Mouse (Mus musculus): ENCODE measurements around the gene Acsm2. TPM values are rescaled to one million over a fixed set of nuclear protein-coding genes. Genes with fewer than 3 reads are reported as not detected.
A peak's percentile ranks its signal among the peaks of the same experiment; 100 is the strongest.

Gene Acsm2
- total RNA-seq, 1 experiment, result not detected

DNA sequence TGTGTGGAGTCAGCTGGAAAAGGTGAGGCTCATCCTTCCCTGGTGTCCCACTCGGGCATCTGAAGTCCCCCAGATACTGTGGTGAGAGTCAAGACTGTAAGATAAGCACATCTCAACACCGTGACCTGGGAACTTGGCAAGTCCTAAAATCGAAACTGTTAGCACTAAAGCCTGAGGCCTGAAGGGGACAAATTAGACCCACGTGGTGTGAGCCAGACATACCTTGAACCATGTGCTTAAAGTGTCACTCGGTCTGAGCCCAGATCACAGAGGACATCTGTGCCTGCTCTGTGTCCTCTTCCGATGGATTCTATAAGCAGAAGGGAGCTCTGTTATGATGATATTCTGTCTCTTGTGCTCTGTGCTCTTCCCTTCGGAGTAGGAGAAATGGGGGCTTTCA lies 25.5 kb upstream of the Acsm2 start:
- no peaks in the 10 kb centered on the region for H3K9me3 ChIP-seq (ENCODE audit: control insufficient read depth, insufficient read depth, low read depth, low read length)
- no peak overlapping the region for H3K4me3 ChIP-seq (ENCODE audit: insufficient read depth in 1 of 2, low read depth in 1 of 2, low read length in 2 of 2, poor library complexity in 1 of 2, severe bottlenecking in 1 of 2)
- H3K9ac ChIP-seq (ENCODE audit: insufficient read depth, low read depth, low read length, poor library complexity, severe bottlenecking), result no peak overlapping the region
- in situ Hi-C loops (cut with MboI; ENCODE audit: low sequenced_read_pairs in 2 of 2, unreplicated experiment in 2 of 2), result no loop called here
- no peaks in the 10 kb centered on the region for H3K4me1 ChIP-seq (ENCODE audit: control insufficient read depth in 2 of 2, insufficient read depth in 2 of 2, low read length in 2 of 2, poor library complexity in 1 of 2)
- no peak for DNase-seq (ENCODE audit: low read depth, low spot score)
- H3K36me3 ChIP-seq (ENCODE audit: control insufficient read depth, insufficient read depth, low read length, poor library complexity, severe bottlenecking), result no peaks in the 10 kb centered on the region
- H3K27ac ChIP-seq (ENCODE audit: insufficient read depth, low read depth, low read length, poor library complexity, severe bottlenecking), result no peak overlapping the region
- no peak for TF ChIP-seq ZNF384 (IDR thresholded peaks at IDR 0.05; ENCODE audit: low read depth, low read length)
- no peak for TF ChIP-seq CHD2 (IDR thresholded peaks at IDR 0.05; ENCODE audit: low read depth, low read length)
- TF ChIP-seq MAFK (IDR thresholded peaks at IDR 0.05; ENCODE audit: insufficient read depth, low read depth, low read length), result no peak
- TF ChIP-seq ZC3H11A (IDR thresholded peaks at IDR 0.05; ENCODE audit: borderline replicate concordance, low read depth, low read length), result no peak
- no peak for TF ChIP-seq HCFC1 (IDR thresholded peaks at IDR 0.05; ENCODE audit: borderline replicate concordance, insufficient read depth, low read length)

DNA sequence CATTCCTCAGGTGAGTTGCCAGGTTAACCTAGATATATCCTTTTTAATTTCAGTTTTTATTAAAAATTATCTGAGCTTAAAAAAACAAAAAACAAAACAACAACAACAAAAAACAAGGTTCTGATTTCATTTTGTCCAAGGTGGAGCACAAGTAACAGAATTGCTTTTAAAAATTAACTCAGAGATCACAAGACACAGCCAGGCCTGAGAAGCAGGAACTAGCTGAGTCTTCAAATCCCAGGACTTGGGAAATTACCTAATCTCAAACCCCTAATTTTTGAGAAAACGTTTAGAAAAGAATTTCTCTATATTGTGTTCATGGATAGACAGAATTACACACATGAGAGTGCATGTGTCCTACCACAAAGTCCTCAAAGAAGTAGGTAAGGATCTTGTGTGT lies 21.2 kb upstream of the Acsm2 start:
- Histone ChIP-seq H3K9me3 (ENCODE audit: control insufficient read depth, insufficient read depth, low read depth, low read length) (no peaks in the 10 kb centered on the region), H3K9ac (ENCODE audit: insufficient read depth, low read depth, low read length, poor library complexity, severe bottlenecking) (no peak overlapping the region), H3K4me1 (ENCODE audit: control insufficient read depth in 2 of 2, insufficient read depth in 2 of 2, low read length in 2 of 2, poor library complexity in 1 of 2) (no peaks in the 10 kb centered on the region), H3K27ac (ENCODE audit: insufficient read depth, low read depth, low read length, poor library complexity, severe bottlenecking) (no peak overlapping the region), H3K4me3 (ENCODE audit: insufficient read depth in 1 of 2, low read depth in 1 of 2, low read length in 2 of 2, poor library complexity in 1 of 2, severe bottlenecking in 1 of 2) (no peak overlapping the region), H3K36me3 (ENCODE audit: control insufficient read depth, insufficient read depth, low read length, poor library complexity, severe bottlenecking) (no peaks in the 10 kb centered on the region)
- TF ChIP-seq HCFC1 (IDR thresholded peaks at IDR 0.05; ENCODE audit: borderline replicate concordance, insufficient read depth, low read length), result no peak
- TF ChIP-seq ZC3H11A (IDR thresholded peaks at IDR 0.05; ENCODE audit: borderline replicate concordance, low read depth, low read length), result no peak
- TF ChIP-seq CHD2 (IDR thresholded peaks at IDR 0.05; ENCODE audit: low read depth, low read length), result no peak
- TF ChIP-seq ZNF384 (IDR thresholded peaks at IDR 0.05; ENCODE audit: low read depth, low read length), result no peak
- no peak for TF ChIP-seq MAFK (IDR thresholded peaks at IDR 0.05; ENCODE audit: insufficient read depth, low read depth, low read length)
- DNase-seq (ENCODE audit: low read depth, low spot score), result no peak
- in situ Hi-C loops (cut with MboI; ENCODE audit: low sequenced_read_pairs in 2 of 2, unreplicated experiment in 2 of 2), result no loop called here

DNA sequence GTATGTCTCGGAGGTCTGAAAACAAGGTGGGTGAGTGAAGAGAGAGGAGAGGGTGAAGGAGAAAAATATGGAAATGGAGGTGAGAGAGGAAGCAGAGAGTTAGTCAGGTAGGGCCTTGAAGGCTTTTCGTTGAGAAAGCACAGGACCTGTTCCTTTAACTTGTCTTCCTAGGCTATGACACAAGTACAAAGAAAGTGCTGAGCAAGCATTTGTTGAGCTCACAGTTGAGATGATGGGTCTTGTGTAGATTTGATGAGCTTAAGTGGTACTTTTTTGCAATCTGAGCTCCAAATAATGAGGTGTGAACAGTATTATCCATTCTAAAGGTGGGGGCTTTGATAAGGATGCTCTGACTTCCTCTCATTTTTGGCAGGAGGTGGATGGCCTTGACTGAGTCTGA lies 19.8 kb upstream of the Acsm2 start:
- no peak overlapping the region for H3K9ac ChIP-seq (ENCODE audit: insufficient read depth, low read depth, low read length, poor library complexity, severe bottlenecking)
- H3K9me3 ChIP-seq (ENCODE audit: control insufficient read depth, insufficient read depth, low read depth, low read length), result no peaks in the 10 kb centered on the region
- in situ Hi-C loops (cut with MboI; ENCODE audit: low sequenced_read_pairs in 2 of 2, unreplicated experiment in 2 of 2), result no loop called here
- TF ChIP-seq MAFK (IDR thresholded peaks at IDR 0.05; ENCODE audit: insufficient read depth, low read depth, low read length), result peak; percentile 87
- no peak for TF ChIP-seq HCFC1 (IDR thresholded peaks at IDR 0.05; ENCODE audit: borderline replicate concordance, insufficient read depth, low read length)
- H3K27ac ChIP-seq (ENCODE audit: insufficient read depth, low read depth, low read length, poor library complexity, severe bottlenecking), result no peak overlapping the region
- no peak overlapping the region for H3K4me3 ChIP-seq (ENCODE audit: insufficient read depth in 1 of 2, low read depth in 1 of 2, low read length in 2 of 2, poor library complexity in 1 of 2, severe bottlenecking in 1 of 2)
- no peaks in the 10 kb centered on the region for H3K4me1 ChIP-seq (ENCODE audit: control insufficient read depth in 2 of 2, insufficient read depth in 2 of 2, low read length in 2 of 2, poor library complexity in 1 of 2)
- H3K36me3 ChIP-seq (ENCODE audit: control insufficient read depth, insufficient read depth, low read length, poor library complexity, severe bottlenecking), result no peaks in the 10 kb centered on the region
- no peak for DNase-seq (ENCODE audit: low read depth, low spot score)

DNA sequence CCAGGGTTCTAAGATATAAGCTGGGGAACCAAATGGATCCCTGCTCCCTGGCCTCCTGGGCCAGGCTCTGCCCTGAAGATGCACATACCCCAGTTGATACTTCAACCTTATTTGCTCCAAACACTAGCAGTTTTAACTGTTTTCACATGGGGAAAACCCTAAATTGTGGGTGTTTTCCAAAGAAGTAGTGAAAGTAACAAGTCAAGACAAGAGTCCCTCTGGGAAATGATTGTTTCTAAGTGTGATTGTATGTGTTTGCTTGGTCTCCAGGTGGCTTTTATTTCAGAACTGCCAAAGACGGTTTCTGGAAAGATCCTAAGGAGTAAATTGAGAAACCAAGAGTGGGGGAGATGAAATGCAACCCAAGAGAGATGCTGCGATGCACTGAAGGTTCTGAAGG lies 11.7 kb upstream of the Acsm2 start:
- Histone ChIP-seq H3K27ac (ENCODE audit: insufficient read depth, low read depth, low read length, poor library complexity, severe bottlenecking) (no peak overlapping the region), H3K4me1 (ENCODE audit: control insufficient read depth in 2 of 2, insufficient read depth in 2 of 2, low read length in 2 of 2, poor library complexity in 1 of 2) (no peaks in the 10 kb centered on the region), H3K9me3 (ENCODE audit: control insufficient read depth, insufficient read depth, low read depth, low read length) (no peaks in the 10 kb centered on the region), H3K9ac (ENCODE audit: insufficient read depth, low read depth, low read length, poor library complexity, severe bottlenecking) (no peak overlapping the region), H3K4me3 (ENCODE audit: insufficient read depth in 1 of 2, low read depth in 1 of 2, low read length in 2 of 2, poor library complexity in 1 of 2, severe bottlenecking in 1 of 2) (no peak overlapping the region), H3K36me3 (ENCODE audit: control insufficient read depth, insufficient read depth, low read length, poor library complexity, severe bottlenecking) (no peaks in the 10 kb centered on the region)
- in situ Hi-C loops (cut with MboI; ENCODE audit: low sequenced_read_pairs in 2 of 2, unreplicated experiment in 2 of 2), result no loop called here
- no peak for DNase-seq (ENCODE audit: low read depth, low spot score)
- TF ChIP-seq ZNF384 (IDR thresholded peaks at IDR 0.05; ENCODE audit: low read depth, low read length) (no peak), CHD2 (IDR thresholded peaks at IDR 0.05; ENCODE audit: low read depth, low read length) (no peak), HCFC1 (IDR thresholded peaks at IDR 0.05; ENCODE audit: borderline replicate concordance, insufficient read depth, low read length) (no peak), ZC3H11A (IDR thresholded peaks at IDR 0.05; ENCODE audit: borderline replicate concordance, low read depth, low read length) (no peak), MAFK (IDR thresholded peaks at IDR 0.05; ENCODE audit: insufficient read depth, low read depth, low read length) (no peak)

DNA sequence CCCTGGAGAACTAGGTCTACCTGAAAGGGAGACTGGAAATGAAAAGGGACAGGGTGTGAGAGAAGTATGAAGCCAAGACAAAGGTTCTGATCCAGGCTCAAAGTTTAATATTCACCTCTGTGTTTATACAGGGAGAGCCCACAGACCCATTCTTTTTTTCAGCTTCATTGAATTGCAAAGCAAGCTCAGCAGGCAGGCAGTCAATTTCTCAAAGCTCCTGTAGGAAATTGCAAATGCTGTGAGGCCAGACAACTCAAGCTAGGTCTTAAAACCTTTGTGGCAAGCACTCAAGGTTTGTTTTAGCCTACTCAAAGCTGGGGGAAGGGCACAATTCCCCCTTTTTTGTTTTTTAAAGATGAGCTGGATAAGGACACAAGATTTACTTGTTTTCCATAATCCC lies 8.6 kb upstream of the Acsm2 start:
- no peak overlapping the region for H3K9ac ChIP-seq (ENCODE audit: insufficient read depth, low read depth, low read length, poor library complexity, severe bottlenecking)
- H3K4me1 ChIP-seq (ENCODE audit: control insufficient read depth in 2 of 2, insufficient read depth in 2 of 2, low read length in 2 of 2, poor library complexity in 1 of 2), result no peaks in the 10 kb centered on the region
- no peaks in the 10 kb centered on the region for H3K9me3 ChIP-seq (ENCODE audit: control insufficient read depth, insufficient read depth, low read depth, low read length)
- no peak overlapping the region for H3K27ac ChIP-seq (ENCODE audit: insufficient read depth, low read depth, low read length, poor library complexity, severe bottlenecking)
- no peak for TF ChIP-seq ZC3H11A (IDR thresholded peaks at IDR 0.05; ENCODE audit: borderline replicate concordance, low read depth, low read length)
- 0 out of 2 replicates have a peak, but pooled peaks have one; percentile 31 for TF ChIP-seq ZNF384 (IDR thresholded peaks at IDR 0.05; ENCODE audit: low read depth, low read length)
- TF ChIP-seq CHD2 (IDR thresholded peaks at IDR 0.05; ENCODE audit: low read depth, low read length), result no peak
- in situ Hi-C loops (cut with MboI; ENCODE audit: low sequenced_read_pairs in 2 of 2, unreplicated experiment in 2 of 2), result no loop called here
- no peak overlapping the region for H3K4me3 ChIP-seq (ENCODE audit: insufficient read depth in 1 of 2, low read depth in 1 of 2, low read length in 2 of 2, poor library complexity in 1 of 2, severe bottlenecking in 1 of 2)
- peak; percentile 7 for DNase-seq (ENCODE audit: low read depth, low spot score)
- H3K36me3 ChIP-seq (ENCODE audit: control insufficient read depth, insufficient read depth, low read length, poor library complexity, severe bottlenecking), result no peaks in the 10 kb centered on the region
